Mouse (Mus musculus) spleen, adult 2 months (tissue): ENCODE measurements around the gene Faim2. TPM values are rescaled to one million over a fixed set of nuclear protein-coding genes. Genes with fewer than 3 reads are reported as not detected.

Source experiments
- DNase-seq, 2 experiments: peaks; one replicate each; pipeline versions ENCODE4 v3.0.0 to v3.0.0-alpha.2; 2012 to 2021; ENCODE audit warnings: low spot score in 2 of 2, low read depth in 1 of 2
- H3K27ac ChIP-seq: fragments of 200-500 bp; 2 replicates; pipeline ENCODE4 v1.5.1; 2012; ENCODE audit warnings: low read length, inconsistent platforms; ENCODE audit not compliant: insufficient read depth
- H3K27me3 ChIP-seq: fragments of 200-500 bp; 2 replicates; pipeline ENCODE4 v1.6.1; 2012; ENCODE audit warnings: mild to moderate bottlenecking, moderate library complexity, low read length, inconsistent platforms; ENCODE audit not compliant: control insufficient read depth, insufficient read depth
- H3K36me3 ChIP-seq: fragments of 200-500 bp; 2 replicates; pipeline ENCODE4 v1.6.1; 2012; ENCODE audit warnings: mild to moderate bottlenecking, low read length, inconsistent platforms; ENCODE audit not compliant: control insufficient read depth, insufficient read depth
- H3K4me1 ChIP-seq: fragments of 200-500 bp; 2 replicates; pipeline ENCODE4 v1.6.1; 2011; ENCODE audit warnings: inconsistent platforms; ENCODE audit not compliant: control insufficient read depth, insufficient read depth, insufficient read length
- H3K4me3 ChIP-seq: fragments of 200-500 bp; 2 replicates; pipeline ENCODE4 v1.5.1; 2011; ENCODE audit warnings: mild to moderate bottlenecking, inconsistent platforms; ENCODE audit not compliant: insufficient read depth, insufficient read length; ENCODE audit errors: extremely low read depth
- CTCF ChIP-seq: fragments of 200-500 bp; IDR thresholded peaks from 2 replicates; pipeline ENCODE4 v1.5.1; 2011; ENCODE audit warnings: mild to moderate bottlenecking, inconsistent platforms; ENCODE audit not compliant: insufficient read depth, insufficient read length, insufficient replicate concordance; ENCODE audit errors: extremely low read depth
- POLR2A ChIP-seq: fragments of 200-500 bp; IDR thresholded peaks from 2 replicates; pipeline ENCODE4 v1.6.1; 2011; ENCODE audit warnings: low read depth, low read length, inconsistent platforms
- WGBS: fragments of 180-500 bp; shearing (Covaris S2); methylation state at CpG from one replicate; pipeline ENCODE4 v1.1.7; 2018; 5-methylcytosine and 5-hydroxymethylcytosine counted together
- polyA plus RNA-seq: library from polyadenylated mRNA; depleted of rRNA; stranded (reverse); fragments of >200 nt; gene quantifications from 2 replicates; pipeline ENCODE4 v1.2.3, GENCODE M21; 2012

The Faim2 gene
- polyA plus RNA-seq, 1 experiment: 0.06 TPM

GRCm38 (mm10) chr15:99510621-99511020 is 17.3 kb downstream of the Faim2 start:
- no peak for TF ChIP-seq POLR2A
- no peak for TF ChIP-seq CTCF
- Histone ChIP-seq H3K36me3 (no peaks in the 10 kb centered on the region), H3K27me3 (no peaks in the 10 kb centered on the region), H3K4me3 (no peak overlapping the region), H3K27ac (no peak overlapping the region), H3K4me1 (no peaks in the 10 kb centered on the region)
- no peak for DNase-seq
- WGBS: 78% methylated on average over 3 of the region's 3 CpGs

- 69% methylated on average over 7 of the region's 7 CpGs for WGBS
- H3K36me3 ChIP-seq: no peaks in the 10 kb centered on the region
- no peaks in the 10 kb centered on the region for H3K4me1 ChIP-seq
- no peak overlapping the region for H3K27ac ChIP-seq
- no peak for TF ChIP-seq CTCF
- H3K4me3 ChIP-seq: no peak overlapping the region
- H3K27me3 ChIP-seq: no peaks in the 10 kb centered on the region
- DNase-seq: no peak
These were observed 18.1 kb downstream of the Faim2 start for GRCm38 (mm10) chr15:99509840-99510239.

- no peaks in the 10 kb centered on the region for H3K27me3 ChIP-seq
- H3K4me1 ChIP-seq: no peaks in the 10 kb centered on the region
- H3K36me3 ChIP-seq: no peaks in the 10 kb centered on the region
- 83% methylated on average over 15 of the region's 15 CpGs for WGBS
- no peak overlapping the region for H3K27ac ChIP-seq
- DNase-seq: no peak
- H3K4me3 ChIP-seq: no peak overlapping the region
- TF ChIP-seq POLR2A (no peak), CTCF (no peak)
These were observed 22.5 kb downstream of the Faim2 start for GRCm38 (mm10) chr15:99505324-99506095.

GRCm38 (mm10) chr15:99503256-99503655 is 24.7 kb downstream of the Faim2 start:
- H3K4me3 ChIP-seq: no peak overlapping the region
- no peaks in the 10 kb centered on the region; the same call in 1 of the 2 replicates for H3K4me1 ChIP-seq
- H3K27me3 ChIP-seq: no peaks in the 10 kb centered on the region
- no peak for TF ChIP-seq POLR2A
- TF ChIP-seq CTCF: no peak
- no peak overlapping the region for H3K27ac ChIP-seq
- no peaks in the 10 kb centered on the region for H3K36me3 ChIP-seq
- DNase-seq: no peak
- WGBS: 85% methylated on average over 5 of the region's 5 CpGs

GRCm38 (mm10) chr15:99502311-99502831 is 25.6 kb downstream of the Faim2 start:
- Histone ChIP-seq H3K36me3 (no peaks in the 10 kb centered on the region), H3K4me1 (no peaks in the 10 kb centered on the region; the same call in 1 of the 2 replicates), H3K27me3 (no peaks in the 10 kb centered on the region), H3K27ac (no peak overlapping the region), H3K4me3 (no peak overlapping the region)
- WGBS: 87% methylated on average over 12 of the region's 12 CpGs
- TF ChIP-seq CTCF (no peak), POLR2A (no peak)
- DNase-seq: no peak

GRCm38 (mm10) chr15:99501292-99502260 is 26.4 kb downstream of the Faim2 start:
- H3K27me3 ChIP-seq: no peaks in the 10 kb centered on the region
- 89% methylated on average over 20 of the region's 20 CpGs for WGBS

More at GRCm38 (mm10) chr15:99501292-99502260, 26.4 kb downstream of the Faim2 start:
- no peak overlapping the region for H3K27ac ChIP-seq
- H3K4me1 ChIP-seq: no peaks in the 10 kb centered on the region; the same call in 1 of the 2 replicates
- TF ChIP-seq CTCF (no peak), POLR2A (no peak)
- no peak for DNase-seq
- H3K36me3 ChIP-seq: no peaks in the 10 kb centered on the region
- H3K4me3 ChIP-seq: no peak overlapping the region
